Mouse (Mus musculus) c-Kit-negative CD71-positive TER-119-positive erythroid progenitor cells, embryonic 14.5 days (primary cell): ENCODE data around the gene Ndufs6.

Experiments
- DNase-seq: peaks from one replicate; pipeline ENCODE4 v3.0.0-alpha.2; 2013; ENCODE audit warnings: low read depth, low spot score

Ndufs6 gene

GRCm38 (mm10) chr13:73327827-73328698, at the start of gene Ndufs6, which contains the start of gene Mrpl36:
TSS of gene Ndufs6 (minus strand) at chr13:73328542.
TSS of gene Mrpl36 (plus strand) at chr13:73328513.
- peak; percentile 80 for DNase-seq

DNA sequence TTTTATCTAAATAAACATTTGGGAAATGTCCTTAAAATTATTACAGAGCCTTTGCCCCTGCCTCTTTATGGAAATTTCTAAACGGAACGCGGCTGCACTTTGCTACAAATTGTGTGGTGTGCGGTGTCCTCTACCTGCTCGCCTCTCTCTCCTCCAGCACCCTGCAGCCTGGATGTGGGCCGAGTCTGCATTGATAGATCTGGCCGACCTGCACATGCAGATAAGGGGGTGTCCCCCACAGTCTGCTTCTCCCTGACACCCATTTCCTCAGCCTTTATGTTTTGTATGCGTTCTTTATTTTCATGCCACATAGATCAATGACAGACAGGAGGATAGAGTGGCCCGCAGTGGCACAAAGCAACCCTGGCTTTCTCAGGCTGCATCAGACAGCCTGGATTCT, 49.3 kb upstream of the Ndufs6 start:
- DNase-seq: no peak

DNA sequence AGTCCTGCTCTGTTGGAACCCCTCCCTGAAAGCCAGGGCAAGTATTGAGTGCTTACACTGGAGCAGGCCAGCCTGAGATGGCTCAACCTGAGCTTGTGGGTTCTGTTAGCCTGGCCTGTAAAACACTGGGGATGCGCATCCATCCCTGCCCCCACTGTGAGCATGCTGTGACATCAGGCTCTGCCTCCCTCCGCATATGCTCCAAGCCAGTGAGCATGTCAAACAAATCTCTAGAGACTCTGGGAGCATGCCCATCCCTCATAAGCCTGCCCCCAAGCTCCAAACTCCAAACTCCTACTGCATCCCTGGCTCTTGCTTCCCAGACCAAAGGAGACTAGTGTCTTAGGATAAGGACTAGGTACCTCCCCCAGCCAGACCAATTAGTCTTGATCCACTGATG, 46.3 kb upstream of the Ndufs6 start:
- DNase-seq: no peak

DNA sequence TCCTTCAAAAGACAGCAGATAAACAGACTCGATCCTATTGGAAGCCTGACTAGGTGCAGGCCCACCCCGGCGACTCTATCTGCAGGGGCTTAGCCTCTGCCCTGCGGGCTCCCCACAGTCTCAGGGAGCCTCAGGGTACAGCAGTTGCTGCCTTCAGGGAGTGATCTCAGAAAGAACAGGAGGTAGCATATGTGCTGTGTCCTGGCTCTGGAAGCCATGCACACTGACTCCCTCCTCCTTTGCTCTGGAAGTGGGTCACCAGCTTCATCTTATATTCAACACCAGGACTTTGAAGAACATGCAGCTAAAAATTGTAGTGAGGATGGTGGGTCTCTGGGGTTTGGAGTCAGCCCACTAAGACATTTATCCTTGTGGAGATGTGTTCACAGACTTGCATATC, 45.0 kb upstream of the Ndufs6 start:
- no peak for DNase-seq

DNA sequence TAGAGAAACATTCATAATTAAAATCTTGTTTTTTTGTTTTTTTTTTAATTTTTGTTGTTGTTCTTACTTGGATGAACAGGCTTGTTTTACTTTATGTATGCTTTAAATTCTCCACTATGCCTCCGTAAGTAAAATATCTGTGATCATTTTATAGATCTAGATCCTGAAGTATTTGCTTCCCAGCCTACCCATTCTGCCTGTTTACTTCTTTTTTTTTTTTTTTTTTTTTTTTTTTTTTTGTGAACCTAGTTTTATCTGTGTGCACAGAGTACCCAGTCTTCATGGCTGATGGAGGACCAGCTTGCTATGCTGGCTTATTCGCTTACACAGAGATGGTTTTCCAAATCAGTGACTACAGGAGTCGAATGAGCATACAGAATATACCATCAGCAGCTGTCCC, 28.8 kb upstream of the Ndufs6 start:
- DNase-seq: no peak

- no peak for DNase-seq
Measured at GRCm38 (mm10) chr13:73352491-73352890, 24.1 kb upstream of the Ndufs6 start.

DNA sequence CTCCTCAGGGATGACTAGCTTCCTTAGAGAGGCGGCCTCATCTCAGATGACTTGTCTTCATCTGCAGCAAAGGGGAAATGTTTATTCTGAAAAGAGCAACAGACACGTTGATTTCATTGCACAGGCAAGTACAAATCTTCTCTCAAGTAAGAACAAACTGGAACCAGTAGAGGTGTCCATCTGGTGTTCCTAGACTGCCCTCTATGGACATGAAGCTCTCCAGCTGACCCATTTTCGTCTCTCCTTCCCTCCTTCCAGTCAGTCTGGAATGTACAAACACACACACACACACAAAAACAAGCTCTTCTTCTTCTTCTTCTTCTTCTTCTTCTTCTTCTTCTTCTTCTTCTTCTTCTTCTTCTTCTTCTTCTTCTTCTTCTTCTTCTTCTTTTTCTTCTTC, 23.6 kb upstream of the Ndufs6 start:
- no peak for DNase-seq

DNA sequence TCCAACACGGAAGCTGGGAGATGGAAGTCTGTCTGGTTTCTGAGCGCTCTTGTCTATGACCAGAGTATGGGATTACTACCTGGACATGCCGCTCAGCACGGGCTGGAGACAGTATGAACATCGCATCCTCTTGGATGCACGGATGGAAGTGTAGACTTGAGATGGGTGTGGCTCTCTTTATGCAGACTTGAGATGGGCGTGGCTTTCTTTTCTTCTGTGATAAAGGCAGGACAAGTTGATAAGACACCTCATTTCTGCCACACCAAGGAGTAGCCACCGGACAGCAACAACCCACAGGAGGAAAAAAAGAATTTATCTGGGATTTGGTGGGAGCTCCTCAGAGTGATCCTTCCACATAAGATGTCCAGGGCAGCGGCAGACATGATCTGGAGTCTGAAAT, 22.4 kb upstream of the Ndufs6 start:
- DNase-seq: no peak

DNA sequence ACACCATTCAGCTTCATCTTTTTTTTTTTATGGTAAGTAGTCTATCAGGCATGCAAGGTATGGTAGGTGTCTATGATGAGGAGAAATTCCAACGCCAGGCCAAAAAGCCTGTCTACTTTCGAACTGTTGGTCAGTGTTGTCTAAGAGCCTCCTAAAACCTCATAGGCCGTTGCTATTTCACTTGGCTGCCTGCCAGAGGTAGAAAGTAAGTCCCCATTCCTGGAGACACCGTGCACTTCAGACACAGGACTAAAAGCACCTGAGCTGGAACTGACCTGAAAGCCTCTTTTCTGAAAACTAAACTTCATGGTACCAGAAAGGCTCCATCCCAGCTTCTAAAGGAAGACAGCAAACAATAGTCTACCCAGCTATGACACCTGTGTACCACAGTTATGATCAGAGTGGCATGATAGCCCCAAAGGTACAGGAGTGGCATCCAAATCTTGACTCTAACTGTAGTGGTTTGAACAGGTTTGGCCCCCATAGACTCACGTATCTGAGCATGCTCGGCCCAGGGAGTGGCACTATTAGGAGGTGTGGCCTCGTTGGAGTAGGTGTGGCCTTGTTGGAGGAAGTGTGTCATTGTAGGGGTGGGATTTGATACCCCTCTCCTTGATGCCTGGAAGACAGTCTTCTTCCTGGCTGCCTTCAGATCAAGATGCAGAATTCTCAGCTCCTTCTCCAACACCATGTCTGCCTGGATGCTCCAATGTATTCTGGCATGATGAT, 19.7 kb upstream of the Ndufs6 start:
- no peak for DNase-seq

DNA sequence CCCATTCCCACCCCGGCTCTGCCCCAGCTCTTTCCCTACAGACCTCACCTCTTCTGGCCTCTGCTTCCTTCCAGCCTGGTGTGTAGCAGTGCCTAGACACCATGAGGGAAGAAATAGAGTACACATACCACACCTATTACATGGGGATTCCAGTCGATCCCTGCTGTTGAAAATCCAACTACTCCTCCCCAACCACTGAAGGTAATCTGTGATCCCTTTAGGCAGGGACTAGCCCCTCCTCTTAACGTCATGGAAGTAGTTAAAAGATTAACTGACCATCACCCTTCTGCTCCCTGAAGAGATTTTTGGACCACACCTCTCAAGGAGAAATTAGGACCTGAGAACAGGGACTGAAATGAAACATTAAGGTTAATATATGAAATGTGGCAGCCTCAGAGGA, 18.8 kb upstream of the Ndufs6 start:
- no peak for DNase-seq

GRCm38 (mm10) chr13:73346743-73347142, 18.4 kb upstream of the Ndufs6 start:
- DNase-seq: no peak

GRCm38 (mm10) chr13:73346131-73346530, 17.8 kb upstream of the Ndufs6 start:
- DNase-seq: no peak

DNA sequence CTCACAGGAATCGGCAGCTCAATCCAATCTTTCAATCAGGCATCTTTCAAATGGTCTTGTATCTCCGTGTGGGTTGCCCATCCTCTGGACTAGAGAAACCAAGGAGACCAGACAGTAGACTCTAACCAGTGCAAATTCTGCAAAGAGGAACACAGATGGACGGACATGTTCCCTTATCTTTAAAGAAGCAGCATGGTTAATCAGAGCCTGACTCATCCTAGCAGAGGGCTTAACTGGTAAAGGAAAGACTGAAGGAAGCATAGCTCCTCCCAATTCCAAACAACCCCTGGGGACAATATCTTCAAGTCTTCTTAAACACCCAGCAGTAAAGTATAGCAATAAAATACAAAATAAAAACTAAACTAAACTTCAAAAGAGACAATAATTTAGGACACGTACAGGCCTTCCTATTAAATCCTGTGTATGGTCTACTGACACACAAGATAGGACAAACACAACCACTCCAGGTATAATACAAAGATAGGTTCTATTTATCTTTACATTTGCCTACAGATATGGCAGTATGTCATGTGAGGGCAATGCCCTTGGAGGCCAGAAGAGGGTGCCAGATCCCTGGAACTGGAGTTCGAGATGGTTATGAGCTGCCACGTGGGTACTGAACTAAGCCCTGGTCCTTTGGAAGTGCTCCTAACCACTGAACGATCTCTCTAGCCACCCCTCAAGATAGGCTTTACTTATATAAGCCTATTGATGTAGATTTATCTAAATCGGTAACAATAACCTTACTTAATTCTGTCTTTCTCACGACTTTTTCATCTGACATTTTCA, 17.0 kb upstream of the Ndufs6 start:
- DNase-seq: no peak

DNA sequence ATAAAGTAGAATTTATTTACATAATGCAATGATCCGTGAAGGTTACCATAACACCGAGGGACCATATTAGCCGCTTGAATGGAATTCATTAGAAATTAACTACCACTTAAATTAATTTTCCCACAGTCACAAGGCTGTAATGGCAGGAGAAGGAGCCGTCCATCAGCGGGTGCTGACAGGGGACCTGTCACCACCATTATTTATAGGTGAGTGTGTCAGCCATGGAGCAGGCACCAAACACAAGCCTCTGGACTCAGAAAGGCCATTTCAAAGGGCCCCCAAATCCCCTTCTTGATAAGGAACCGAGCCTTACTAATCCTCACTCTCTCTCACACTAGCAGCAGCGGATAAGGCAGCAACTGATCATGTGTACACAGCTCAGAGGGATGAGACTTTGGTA, 8.4 kb upstream of the Ndufs6 start:
- no peak for DNase-seq

DNA sequence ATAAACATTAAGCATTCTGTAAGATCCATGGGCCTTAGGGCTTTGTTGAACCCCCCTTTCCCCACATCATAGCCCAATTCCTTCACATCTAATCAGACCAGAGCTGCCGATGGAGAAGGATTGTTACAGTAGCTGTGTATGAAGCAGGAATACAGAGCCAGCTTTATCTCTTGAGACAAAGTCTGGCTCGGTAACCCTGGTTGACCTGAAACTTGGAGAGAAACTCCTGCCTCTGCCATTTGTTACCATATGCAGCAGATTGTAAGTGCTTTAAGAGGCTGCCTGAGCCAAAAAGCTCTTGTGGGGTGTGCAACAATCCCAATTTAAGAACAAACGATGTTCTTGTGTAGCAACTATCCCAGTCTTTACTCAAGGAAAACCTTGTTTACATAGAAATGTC, 3.4 kb upstream of the Ndufs6 start:
- no peak for DNase-seq

DNA sequence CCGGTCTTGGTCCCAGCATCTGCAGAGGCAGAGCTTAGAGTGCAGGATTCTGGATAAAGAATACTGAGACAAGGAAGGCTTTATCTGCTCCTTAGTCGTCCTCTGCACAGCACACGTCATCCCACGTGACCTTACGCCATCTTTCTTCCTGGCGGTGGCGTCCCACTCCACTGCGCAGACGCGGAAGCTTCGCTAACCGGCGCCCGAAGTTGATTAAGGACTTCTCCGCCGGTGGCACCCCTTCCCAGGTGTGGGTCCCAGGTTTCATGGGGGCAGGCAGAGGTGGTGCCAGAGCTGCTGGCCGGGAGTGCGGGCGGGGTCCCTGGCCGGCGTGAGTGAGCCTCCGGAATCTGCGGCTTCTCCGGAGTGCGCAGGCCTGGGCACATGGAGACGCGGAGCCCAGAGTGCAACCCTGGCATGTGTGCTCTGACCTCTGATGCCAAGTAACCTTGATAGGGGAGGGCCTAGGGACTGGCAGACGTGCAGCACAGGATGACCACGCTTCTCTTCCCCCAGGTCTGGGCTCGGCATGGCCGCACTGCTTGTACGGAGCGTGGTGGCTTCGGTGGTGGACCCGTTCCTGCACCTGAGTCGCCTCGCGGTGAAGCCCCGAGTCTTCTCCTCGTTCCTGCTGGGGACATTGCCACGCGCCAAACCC, 2.6 kb upstream of the Ndufs6 start:
- DNase-seq: peak; percentile 81

GRCm38 (mm10) chr13:73323406-73323805, 4.9 kb downstream of the Ndufs6 start:
- DNase-seq: no peak

DNA sequence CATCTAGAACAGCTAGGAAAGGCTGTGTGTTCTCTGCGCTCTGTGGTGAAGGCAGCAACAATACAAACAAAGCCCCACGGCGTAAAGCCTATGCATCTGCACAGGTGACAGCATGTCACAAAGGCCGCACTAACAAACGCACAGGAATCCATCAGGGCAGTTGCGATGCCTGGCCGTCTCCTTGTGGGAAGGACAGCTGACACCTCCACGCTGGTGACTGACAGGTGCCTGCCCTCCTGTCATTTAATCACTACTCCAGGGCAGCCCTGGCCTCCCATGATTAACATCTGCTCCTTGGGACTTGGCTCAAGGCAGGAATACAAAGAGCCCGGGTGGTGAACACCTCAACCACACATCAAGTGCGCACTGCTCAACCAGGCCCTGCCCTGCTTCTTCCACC, 5.7 kb downstream of the Ndufs6 start:
- no peak for DNase-seq

DNA sequence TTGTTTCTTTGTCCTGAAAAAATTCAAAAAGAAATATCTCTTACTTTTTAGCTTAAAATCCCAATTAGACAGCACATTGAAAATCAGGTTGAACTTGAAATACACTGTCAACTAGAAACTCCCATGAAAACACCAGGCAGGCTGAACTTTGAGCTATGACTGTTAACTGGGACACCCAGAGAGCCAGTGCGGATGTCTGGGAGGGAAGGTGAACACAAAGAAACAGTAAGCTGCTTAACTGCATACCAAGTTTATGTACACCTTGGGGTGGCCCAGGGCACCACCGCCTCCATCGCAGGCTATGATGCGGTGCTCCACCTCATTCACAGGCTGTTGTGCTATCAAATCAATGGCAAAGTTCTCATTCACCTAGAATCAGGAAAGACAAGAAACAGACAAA, 8.3 kb downstream of the Ndufs6 start:
- DNase-seq: no peak

DNA sequence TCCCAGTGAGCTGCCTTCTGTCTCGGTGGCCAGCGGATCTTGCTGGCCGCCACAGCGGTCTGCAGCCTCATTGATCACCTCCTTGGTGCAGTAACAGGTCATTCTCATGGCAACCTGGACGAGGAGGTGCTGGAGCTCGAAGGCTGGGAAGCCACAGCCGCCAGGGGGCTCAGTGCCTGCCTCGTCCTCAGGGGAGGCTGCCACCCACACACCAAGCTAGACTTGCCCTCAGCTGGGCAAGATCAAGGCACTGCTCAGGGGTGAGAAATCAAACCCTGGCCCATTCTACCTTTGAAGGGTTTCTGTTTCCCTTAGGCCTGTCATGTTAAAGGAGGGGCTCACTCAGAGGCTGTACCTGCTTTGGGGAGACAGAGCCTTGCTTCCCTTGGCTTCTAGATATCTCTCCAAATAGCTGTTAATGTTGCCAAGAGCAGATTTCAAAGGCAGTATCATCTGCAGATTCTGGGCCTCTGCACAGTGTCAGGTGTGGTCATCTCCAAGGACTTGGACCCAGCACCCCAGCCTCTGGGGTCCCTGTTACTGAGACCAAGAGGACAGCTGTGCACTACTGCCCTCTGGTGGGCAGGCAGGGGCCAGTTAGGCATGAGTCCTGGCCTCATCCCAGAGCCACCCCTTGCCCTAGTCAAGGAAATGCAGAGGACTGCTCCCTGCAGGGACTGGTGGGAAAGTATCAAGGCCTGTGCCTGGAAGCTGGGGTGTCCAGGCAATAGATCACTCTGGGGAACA, 18.0 kb downstream of the Ndufs6 start:
- no peak for DNase-seq

GRCm38 (mm10) chr13:73306430-73306829, 21.9 kb downstream of the Ndufs6 start:
- DNase-seq: no peak
